Mouse (Mus musculus) stomach, embryonic 15.5 days (tissue): ENCODE results near the gene Efna3. TPM values are rescaled to one million over a fixed set of nuclear protein-coding genes. Genes with fewer than 3 reads are reported as not detected.

Experiments used
- ATAC-seq: fragments of 200-750 bp; cut with Nextera tagmentation; 2 replicates; pipeline ENCODE4 v1.8.0; 2017; ENCODE audit warnings: low read depth, moderate number of reproducible peaks, moderate TSS enrichment; ENCODE audit not compliant: insufficient read depth, low FRiP score
- H3K27ac ChIP-seq: fragments of 300-500 bp; sonication (generic); 2 replicates; pipeline ENCODE4 v1.5.1; 2015; ENCODE audit warnings: mild to moderate bottlenecking, inconsistent platforms
- H3K27me3 ChIP-seq: fragments of 300-500 bp; sonication (generic); replicated peaks from 2 replicates; pipeline ENCODE4 v1.6.1; 2015; ENCODE audit warnings: inconsistent platforms
- H3K36me3 ChIP-seq: fragments of 300-500 bp; sonication (generic); 2 replicates; pipeline ENCODE4 v1.6.1; 2015; ENCODE audit warnings: inconsistent platforms
- H3K4me1 ChIP-seq: fragments of 300-500 bp; sonication (generic); 2 replicates; pipeline ENCODE4 v1.6.1; 2015; ENCODE audit warnings: inconsistent platforms
- H3K4me2 ChIP-seq: fragments of 300-500 bp; sonication (generic); 2 replicates; pipeline ENCODE4 v1.6.1; 2015; ENCODE audit warnings: mild to moderate bottlenecking, inconsistent platforms
- H3K4me3 ChIP-seq: fragments of 300-500 bp; sonication (generic); replicated peaks from 2 replicates; pipeline ENCODE4 v1.5.1; 2015; ENCODE audit warnings: inconsistent platforms
- H3K9ac ChIP-seq: fragments of 300-500 bp; sonication (generic); 2 replicates; pipeline ENCODE4 v1.6.1; 2015; ENCODE audit warnings: inconsistent platforms
- H3K9me3 ChIP-seq: fragments of 300-500 bp; sonication (generic); 2 replicates; pipeline ENCODE4 v1.6.1; 2016; ENCODE audit warnings: inconsistent platforms
- WGBS: fragments of 180-500 bp; shearing (Covaris S2); methylation state at CpG from one replicate; pipeline ENCODE4 v1.1.7; 2015; 5-methylcytosine and 5-hydroxymethylcytosine counted together
- polyA plus RNA-seq: library from polyadenylated mRNA; unstranded; fragments of >200 nt; fragmentation: Nextera tagmentation; extraction: Ambion mirVana; gene quantifications from 2 replicates; pipeline ENCODE4 v1.2.1, GENCODE M21; 2015

Efna3 gene
- polyA plus RNA-seq, 1 experiment from 2014 or later = 9.5 TPM

DNA sequence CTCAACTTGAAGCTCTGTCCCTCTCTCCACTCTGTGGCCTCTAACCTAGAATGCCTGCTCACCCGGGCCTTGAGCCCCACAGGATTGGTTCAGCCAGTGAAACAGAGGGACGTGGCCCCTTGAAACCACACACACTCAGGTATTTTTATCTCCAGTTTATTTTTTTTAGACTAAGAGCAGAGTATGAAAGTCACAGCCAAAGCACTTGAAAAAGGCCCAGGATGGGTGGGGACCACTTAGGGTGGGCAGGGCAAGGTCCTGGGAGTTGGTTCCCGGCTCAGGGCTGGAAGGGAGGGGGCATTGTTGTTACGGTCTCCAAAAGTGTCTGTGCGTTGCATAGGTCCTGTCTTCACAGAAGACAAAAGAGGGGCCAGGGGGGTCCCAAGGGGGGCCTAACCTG lies 8.4 kb downstream of the Efna3 start:
- H3K27ac ChIP-seq = peak overlapping the region; percentile 26; the same call in 1 of the 2 replicates
- 65% methylated on average over 5 of the region's 5 CpGs for WGBS
- H3K4me3 ChIP-seq = no peak overlapping the region
- H3K4me1 ChIP-seq = peaks cover 34% of the 10 kb centered on the region
- peaks cover 17% of the 10 kb centered on the region for H3K27me3 ChIP-seq
- no peak overlapping the region for H3K4me2 ChIP-seq
- ATAC-seq = peak; percentile 28; the same call in 1 of the 2 replicates
- no peak overlapping the region for H3K9ac ChIP-seq
- H3K9me3 ChIP-seq = no peaks in the 10 kb centered on the region
- no peaks in the 10 kb centered on the region for H3K36me3 ChIP-seq

DNA sequence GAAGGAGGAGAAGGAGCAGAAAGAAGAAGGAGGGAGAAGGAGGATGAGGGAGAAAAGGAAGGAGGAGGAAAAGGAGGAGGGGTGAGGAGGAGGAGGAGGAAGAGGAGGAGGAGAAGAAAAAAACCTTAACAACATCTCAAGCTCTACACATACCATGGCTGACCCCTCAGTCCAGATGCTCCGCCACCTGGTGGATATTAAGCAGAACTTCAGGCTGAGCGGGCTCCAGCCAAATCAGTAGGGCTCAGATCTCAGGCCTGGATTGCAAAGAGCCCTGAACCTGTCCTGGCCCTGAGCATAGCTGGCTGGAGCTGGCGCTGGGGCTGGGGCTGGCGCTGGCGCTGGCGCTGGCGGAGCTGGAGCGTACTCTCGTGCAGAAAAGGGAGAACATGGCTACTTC lies 14.7 kb downstream of the Efna3 start:
- Histone ChIP-seq H3K27me3 (no peaks in the 10 kb centered on the region), H3K4me3 (no peak overlapping the region), H3K4me2 (no peak overlapping the region), H3K9ac (no peak overlapping the region), H3K36me3 (no peaks in the 10 kb centered on the region), H3K9me3 (no peaks in the 10 kb centered on the region), H3K4me1 (0 out of 2 replicates have a peak, but pooled peaks cover 2% of the 10 kb centered on the region), H3K27ac (no peak overlapping the region)
- peak; percentile 67 for ATAC-seq
- 5% methylated on average over 9 of the region's 9 CpGs for WGBS

DNA sequence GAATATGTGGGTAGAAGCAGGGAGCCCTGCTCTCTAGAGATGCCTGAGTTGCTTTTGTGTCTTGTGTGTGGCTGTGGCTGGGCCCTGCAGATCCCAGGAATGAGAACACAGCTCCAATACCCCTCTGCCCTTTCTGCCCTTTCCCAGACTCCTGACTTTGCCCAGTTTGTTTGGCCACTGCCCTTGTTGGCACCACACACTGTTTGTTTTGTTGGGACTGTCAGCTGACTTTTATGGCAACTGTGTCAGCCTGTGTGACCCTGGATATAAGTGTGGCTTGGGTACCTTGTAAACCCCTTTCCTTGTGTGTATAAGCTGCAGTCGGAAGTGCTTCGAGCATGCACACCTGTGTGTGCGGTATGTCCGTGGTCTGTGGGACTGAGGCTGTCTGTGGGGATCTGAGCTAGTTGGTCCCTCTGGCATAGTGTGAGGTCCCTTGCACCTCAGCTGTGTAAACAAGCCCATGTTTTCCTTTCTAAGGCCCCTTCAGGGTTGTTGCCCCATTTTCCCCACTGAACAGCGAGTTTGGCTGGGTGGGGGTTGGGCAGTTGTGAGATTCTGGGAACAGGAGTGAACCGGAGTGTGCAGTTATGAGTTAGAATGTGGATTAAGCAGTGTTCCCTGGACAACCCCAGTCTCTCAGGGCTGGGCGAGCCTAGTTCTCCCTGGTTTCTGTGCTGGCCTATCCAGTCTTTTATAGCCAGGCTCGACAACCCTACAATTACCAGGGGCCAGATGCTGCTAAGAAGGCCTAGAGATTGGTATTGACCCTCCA lies 17.0 kb downstream of the Efna3 start:
- no peak overlapping the region for H3K4me3 ChIP-seq
- H3K9ac ChIP-seq = no peak overlapping the region
- no peaks in the 10 kb centered on the region for H3K9me3 ChIP-seq
- H3K27me3 ChIP-seq = no peaks in the 10 kb centered on the region
- no peak overlapping the region for H3K4me2 ChIP-seq
- WGBS = 67% methylated on average over 8 of the region's 8 CpGs
- H3K36me3 ChIP-seq = no peaks in the 10 kb centered on the region
- ATAC-seq = no peak; the same call in 1 of the 2 replicates
- 0 out of 2 replicates have a peak, but pooled peaks cover 2% of the 10 kb centered on the region for H3K4me1 ChIP-seq
- no peak overlapping the region for H3K27ac ChIP-seq

DNA sequence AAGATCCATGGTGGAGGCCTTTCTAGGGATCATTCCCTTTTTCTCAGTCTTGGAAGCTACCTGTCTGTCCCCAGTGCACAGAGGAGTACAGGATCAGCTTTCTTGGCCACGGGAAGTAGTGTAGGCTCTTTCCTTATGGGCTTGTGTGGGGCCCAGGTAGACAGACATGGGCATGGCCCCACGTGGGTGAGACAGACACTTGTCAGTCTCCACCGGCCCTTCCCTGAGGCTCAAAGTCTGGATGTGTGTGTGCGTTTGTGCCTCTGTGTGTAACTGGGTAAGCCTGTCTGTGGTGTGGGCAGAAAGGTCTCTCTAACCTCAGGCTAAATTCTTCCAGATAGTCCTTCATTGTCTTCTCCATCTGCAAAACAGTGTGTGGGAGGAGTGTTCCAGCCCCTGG lies 17.7 kb downstream of the Efna3 start:
- Histone ChIP-seq H3K27me3 (no peaks in the 10 kb centered on the region), H3K4me3 (no peak overlapping the region), H3K4me1 (0 out of 2 replicates have a peak, but pooled peaks cover 2% of the 10 kb centered on the region), H3K27ac (no peak overlapping the region), H3K4me2 (no peak overlapping the region), H3K9ac (no peak overlapping the region), H3K36me3 (no peaks in the 10 kb centered on the region), H3K9me3 (no peaks in the 10 kb centered on the region)
- ATAC-seq = no peak
- WGBS = 73% methylated on average over 4 of the region's 4 CpGs

DNA sequence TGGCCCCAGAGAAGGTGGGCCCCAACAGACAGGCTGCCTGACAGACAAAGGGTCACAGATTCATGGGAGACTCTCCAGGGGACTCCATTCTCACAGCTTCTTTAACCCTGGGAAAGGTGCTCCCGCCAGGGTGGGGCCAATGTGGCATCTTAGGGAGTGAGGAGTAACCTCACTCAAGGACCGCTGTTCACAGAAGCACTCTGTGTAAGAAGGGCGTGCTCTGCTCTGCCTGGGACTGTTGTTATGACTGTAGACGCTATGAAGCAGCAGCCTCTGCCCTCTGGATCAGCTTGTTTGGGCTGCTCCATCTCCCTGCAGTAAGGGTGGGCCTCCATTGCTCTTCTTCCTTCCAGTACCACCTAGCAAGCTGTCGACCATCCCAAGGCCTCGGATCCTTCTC lies 18.3 kb downstream of the Efna3 start:
- Histone ChIP-seq H3K9me3 (no peaks in the 10 kb centered on the region), H3K4me1 (0 out of 2 replicates have a peak, but pooled peaks cover 2% of the 10 kb centered on the region), H3K27me3 (no peaks in the 10 kb centered on the region), H3K27ac (no peak overlapping the region), H3K36me3 (no peaks in the 10 kb centered on the region), H3K4me3 (no peak overlapping the region), H3K4me2 (no peak overlapping the region), H3K9ac (no peak overlapping the region)
- 53% methylated on average over 6 of the region's 6 CpGs for WGBS
- ATAC-seq = no peak

DNA sequence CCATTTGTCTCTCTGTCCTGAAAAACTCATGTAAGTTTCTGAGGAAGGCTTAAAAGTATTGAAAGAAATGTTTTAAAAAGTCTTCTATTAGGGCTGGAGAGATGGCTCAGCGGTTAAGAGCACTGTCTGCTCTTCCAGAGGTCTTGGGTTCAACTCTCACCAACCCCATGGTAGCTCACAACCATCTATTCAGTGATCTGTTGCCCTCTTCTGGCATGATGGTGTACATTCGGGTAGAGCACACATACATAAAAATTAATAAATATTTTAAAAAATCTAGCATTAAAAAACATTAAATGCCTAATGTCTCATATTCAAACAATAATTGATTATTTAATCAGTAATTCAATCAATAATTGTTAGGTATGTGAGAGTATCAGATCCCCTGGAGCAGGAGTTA lies 22.3 kb downstream of the Efna3 start:
- H3K9ac ChIP-seq = no peak overlapping the region
- no peaks in the 10 kb centered on the region for H3K4me1 ChIP-seq
- no peak overlapping the region for H3K4me3 ChIP-seq
- H3K27me3 ChIP-seq = no peaks in the 10 kb centered on the region
- H3K9me3 ChIP-seq = no peaks in the 10 kb centered on the region
- peak overlapping the region; percentile 56; the same call in 1 of the 2 replicates for H3K4me2 ChIP-seq
- no peak for ATAC-seq
- WGBS = 67% methylated on average over 2 of the region's 2 CpGs
- no peak overlapping the region for H3K27ac ChIP-seq
- no peaks in the 10 kb centered on the region for H3K36me3 ChIP-seq

DNA sequence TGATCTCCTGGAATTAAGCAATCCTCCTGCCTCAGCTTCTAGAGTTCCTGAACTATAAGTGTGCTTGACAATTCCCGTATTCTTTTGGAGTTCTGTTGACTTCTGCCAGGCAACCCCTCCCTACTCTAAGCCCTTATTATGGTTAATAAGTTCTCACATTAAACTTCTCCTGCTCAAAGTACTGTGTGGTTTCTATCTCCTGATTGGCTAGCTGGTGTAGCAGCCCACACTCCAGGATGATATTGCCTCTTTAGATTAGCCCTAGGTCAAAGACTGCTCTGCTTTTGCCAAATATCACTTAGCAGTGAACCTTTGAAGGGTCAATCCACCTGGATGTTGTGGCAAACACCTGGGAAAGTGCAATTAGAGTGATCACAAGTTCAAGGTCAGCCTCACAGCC lies 22.7 kb downstream of the Efna3 start:
- H3K36me3 ChIP-seq = no peaks in the 10 kb centered on the region
- WGBS = 29% methylated on average over 1 of the region's 1 CpGs
- no peaks in the 10 kb centered on the region for H3K4me1 ChIP-seq
- H3K4me2 ChIP-seq = peak overlapping the region; percentile 56
- H3K9me3 ChIP-seq = no peaks in the 10 kb centered on the region
- peak overlapping the region; percentile 20; the same call in 1 of the 2 replicates for H3K4me3 ChIP-seq
- H3K9ac ChIP-seq = no peak overlapping the region
- H3K27me3 ChIP-seq = no peaks in the 10 kb centered on the region
- no peak overlapping the region for H3K27ac ChIP-seq
- ATAC-seq = no peak

DNA sequence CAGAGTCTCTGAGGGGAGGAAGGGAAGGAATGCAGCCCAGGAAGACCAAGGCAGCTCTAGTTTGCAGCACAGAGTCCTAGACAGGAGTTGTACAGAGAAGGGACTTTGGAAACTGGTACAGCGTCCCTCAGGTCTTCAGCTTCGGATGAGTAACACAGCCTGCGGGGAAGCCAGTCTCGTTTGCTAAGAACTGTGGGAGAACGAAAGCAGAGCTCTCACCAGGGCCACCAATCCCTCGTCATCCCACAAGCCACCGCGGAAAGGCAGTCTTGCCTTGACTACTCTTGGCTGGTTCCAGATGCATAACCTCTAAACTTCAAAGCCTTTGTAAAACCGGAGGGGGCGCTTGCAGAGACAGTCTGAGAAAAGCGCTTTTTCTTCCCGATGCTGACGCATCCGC lies 23.3 kb downstream of the Efna3 start:
- no peaks in the 10 kb centered on the region for H3K27me3 ChIP-seq
- peak overlapping the region; percentile 20 for H3K4me3 ChIP-seq
- WGBS = 2% methylated on average over 14 of the region's 14 CpGs
- H3K9ac ChIP-seq = no peak overlapping the region
- H3K9me3 ChIP-seq = no peaks in the 10 kb centered on the region
- no peaks in the 10 kb centered on the region for H3K4me1 ChIP-seq
- H3K27ac ChIP-seq = no peak overlapping the region
- peak overlapping the region; percentile 56 for H3K4me2 ChIP-seq
- no peak for ATAC-seq
- H3K36me3 ChIP-seq = no peaks in the 10 kb centered on the region

DNA sequence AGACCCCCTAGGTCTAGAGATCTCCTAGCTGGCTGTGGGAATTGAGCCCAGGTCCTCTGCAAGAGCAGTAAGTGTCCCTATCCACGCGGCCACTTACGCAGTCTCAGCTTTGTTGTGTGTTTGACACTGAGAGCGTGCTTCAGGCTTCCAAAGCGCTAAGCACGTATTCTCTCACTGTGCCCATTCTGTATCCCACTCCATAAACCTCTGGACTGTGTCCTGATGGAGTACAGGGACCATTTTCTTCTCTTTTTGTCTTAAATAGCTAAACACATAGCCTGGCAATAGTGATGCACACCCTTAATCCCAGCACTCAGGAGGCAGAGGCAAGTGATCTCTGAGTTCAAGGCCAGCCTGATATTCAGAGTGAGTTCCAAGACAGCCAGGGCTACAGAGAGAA lies 23.9 kb downstream of the Efna3 start:
- whole genome bisulfite sequencing = 80% methylated on average over 6 of the region's 6 CpGs
- H3K4me2 ChIP-seq = no peak overlapping the region
- H3K9ac ChIP-seq = no peak overlapping the region
- ATAC-seq = no peak
- H3K36me3 ChIP-seq = no peaks in the 10 kb centered on the region
- no peaks in the 10 kb centered on the region for H3K4me1 ChIP-seq
- H3K27me3 ChIP-seq = no peaks in the 10 kb centered on the region
- H3K4me3 ChIP-seq = no peak overlapping the region
- H3K27ac ChIP-seq = no peak overlapping the region
- H3K9me3 ChIP-seq = no peaks in the 10 kb centered on the region

DNA sequence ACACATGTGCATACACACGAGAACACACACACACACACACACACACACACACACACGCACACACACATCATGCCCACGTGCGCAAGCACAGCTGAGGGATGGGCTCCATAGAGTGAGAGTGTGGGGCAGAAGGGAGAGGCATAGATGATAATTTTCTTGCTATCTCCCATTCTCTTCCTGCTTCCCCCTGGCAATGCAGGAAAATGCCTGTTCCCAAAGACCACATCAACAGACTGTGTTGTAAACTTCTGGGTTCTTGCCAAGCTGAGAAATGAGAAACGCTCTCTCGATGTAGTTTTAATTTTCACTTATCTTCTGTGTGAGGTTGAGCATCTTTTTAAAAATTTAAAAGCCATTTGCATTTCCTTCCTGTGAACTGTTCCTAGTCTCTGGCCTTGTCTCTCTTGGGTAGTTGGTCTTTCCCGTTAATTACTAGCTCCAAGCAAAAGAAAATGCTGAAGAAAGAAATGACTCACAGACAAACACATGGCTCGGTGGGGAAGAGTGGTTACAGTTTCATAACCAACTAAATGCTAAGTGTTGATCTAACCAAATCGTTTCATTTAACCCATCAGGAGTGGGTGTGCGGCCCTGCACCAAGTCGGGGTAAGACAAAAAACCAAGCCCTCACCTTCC lies 25.9 kb downstream of the Efna3 start:
- no peak overlapping the region for H3K27ac ChIP-seq
- H3K36me3 ChIP-seq = no peaks in the 10 kb centered on the region
- H3K9ac ChIP-seq = no peak overlapping the region
- ATAC-seq = no peak
- no peaks in the 10 kb centered on the region for H3K9me3 ChIP-seq
- no peaks in the 10 kb centered on the region for H3K4me1 ChIP-seq
- 75% methylated on average over 11 of the region's 11 CpGs for WGBS
- no peak overlapping the region for H3K4me2 ChIP-seq
- H3K4me3 ChIP-seq = no peak overlapping the region
- H3K27me3 ChIP-seq = no peaks in the 10 kb centered on the region

DNA sequence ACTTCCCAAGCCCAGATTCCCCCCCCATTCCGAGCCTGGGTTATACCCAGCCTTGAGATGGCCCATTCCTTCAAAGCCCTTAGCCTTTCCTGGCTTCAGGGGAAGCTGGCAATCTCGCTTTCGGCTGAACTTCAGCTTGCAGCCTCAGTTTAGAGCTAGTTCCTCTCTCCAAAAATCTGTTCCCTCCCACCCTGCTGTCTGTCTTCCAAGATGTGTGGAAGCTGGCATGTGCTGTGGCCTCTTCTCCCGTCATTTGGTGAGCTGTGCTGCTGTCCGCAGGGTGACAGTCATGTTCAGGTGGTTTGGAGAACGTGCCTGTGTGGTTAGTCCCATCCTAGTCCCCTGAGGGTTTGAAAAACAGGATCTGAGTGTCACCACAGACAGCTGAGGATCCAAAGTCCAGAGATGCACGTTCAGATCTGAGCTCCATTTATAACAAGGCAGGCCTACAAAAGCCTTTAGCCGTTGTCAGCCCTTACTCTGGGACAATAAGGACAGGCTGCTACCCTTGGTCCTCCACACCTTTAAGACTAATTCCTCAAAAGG lies 27.0 kb downstream of the Efna3 start:
- Histone ChIP-seq H3K9ac (no peak overlapping the region), H3K4me2 (no peak overlapping the region), H3K4me3 (no peak overlapping the region), H3K27ac (no peak overlapping the region), H3K27me3 (no peaks in the 10 kb centered on the region), H3K4me1 (no peaks in the 10 kb centered on the region), H3K36me3 (no peaks in the 10 kb centered on the region), H3K9me3 (no peaks in the 10 kb centered on the region)
- no peak for ATAC-seq
- 78% methylated on average over 8 of the region's 8 CpGs for WGBS

DNA sequence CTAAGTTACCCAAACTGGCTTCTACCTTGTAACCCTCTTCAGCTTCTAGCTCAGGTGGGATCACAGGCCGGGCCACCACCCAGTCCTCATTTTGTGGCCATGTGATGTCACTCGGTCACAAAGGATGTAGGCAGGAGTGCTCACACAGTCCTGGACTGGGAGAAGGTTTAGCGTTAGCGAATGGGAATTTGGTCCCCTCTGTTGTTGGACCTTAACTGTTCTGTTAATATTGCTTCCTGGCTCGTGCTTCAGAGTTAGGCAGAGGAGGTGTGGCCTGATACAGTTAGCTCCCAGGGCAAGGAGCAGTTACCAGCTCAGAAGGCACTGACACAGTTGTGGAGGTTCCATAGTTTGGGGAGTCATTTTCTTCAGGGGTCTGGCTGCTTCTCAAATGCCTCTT lies 28.6 kb downstream of the Efna3 start:
- H3K4me3 ChIP-seq = no peak overlapping the region
- no peak for ATAC-seq
- H3K27me3 ChIP-seq = no peaks in the 10 kb centered on the region
- WGBS = 72% methylated on average over 5 of the region's 5 CpGs
- no peaks in the 10 kb centered on the region for H3K9me3 ChIP-seq
- H3K36me3 ChIP-seq = no peaks in the 10 kb centered on the region
- H3K4me1 ChIP-seq = no peaks in the 10 kb centered on the region
- H3K27ac ChIP-seq = no peak overlapping the region
- no peak overlapping the region for H3K4me2 ChIP-seq
- no peak overlapping the region for H3K9ac ChIP-seq
